Mouse (Mus musculus): ENCODE results near the gene Tiam2. TPM values are rescaled to one million over a fixed set of nuclear protein-coding genes. Genes with fewer than 3 reads are reported as not detected.

Gene Tiam2
- 0.45 and 1.2 TPM in 2 replicates for polyA plus RNA-seq (2012; ENCODE audit: low replicate concordance)

GRCm38 (mm10) chr17:3326148-3326902 lies at the start of gene Tiam2:
Tiam2 (plus strand) TSS chr17:3326573.

DNA sequence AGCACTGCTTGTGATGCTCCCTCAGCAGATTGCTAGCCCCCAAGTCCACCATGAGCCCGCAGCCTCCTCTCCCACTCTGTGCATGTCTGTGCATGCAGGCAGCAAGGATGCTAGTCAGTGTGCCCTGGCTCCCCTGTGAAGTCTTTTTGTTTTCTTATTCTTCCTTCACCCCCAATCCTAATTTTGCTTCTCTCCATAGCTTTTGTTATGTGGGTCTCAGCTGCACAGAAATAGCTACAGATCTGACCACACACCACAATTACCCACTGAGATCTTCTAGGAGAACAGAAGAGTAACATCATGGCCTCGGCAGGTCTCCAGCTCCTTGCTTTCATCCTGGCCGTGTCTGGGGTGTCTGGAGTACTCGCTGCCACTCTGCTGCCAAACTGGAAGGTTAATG lies 205.9 kb downstream of the Tiam2 start, which contains the start of gene Cldn20:
TSS of gene Cldn20 (plus strand) at position 301 of the 400 bp plus-strand sequence.

DNA sequence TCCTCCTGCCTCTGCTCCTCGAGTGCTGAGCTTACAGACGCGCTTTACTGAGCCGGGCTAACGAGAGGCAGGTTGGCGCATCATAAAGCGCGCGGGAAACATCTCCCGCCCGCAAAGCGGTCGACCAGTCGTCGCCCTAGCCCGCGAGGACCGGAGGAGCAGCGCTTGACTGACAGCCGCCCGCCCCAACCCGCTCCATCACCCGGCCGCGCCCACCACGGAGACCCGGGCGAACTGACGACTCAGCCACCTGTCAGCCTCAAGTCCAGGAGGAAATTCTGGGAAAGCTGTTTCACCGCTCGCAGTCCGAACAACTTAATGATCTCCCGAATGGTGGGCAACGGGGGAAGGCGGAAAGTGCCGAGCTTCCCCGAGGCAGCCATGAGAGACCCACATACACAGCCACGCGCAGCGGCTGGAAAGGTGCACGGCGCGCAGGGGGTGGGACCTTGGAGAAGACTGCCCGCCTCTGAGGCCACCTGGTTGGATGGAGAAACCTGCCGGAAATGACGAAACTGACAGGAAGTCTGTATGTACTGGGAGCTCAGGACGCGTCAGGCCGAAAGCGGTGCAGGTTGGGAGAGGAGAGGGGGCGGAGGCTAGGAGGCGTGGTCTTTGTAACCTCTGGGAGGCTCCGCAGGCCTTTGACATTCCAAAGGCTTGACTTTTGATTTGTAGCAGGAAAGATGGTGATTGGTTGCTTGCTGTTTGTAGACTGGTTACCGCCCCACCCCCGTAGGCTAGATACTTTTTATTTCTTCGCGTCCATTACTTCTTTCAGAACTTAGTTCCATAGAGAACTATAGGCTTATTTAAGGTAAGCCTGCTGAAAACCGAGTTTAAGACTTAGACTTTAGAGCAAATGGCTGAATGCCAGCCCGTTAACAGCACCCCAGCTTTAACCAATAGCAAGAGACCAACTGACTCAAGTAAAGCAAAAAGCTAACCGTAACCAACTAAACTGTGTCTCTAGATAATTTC lies 231.2 kb downstream of the Tiam2 start, which contains the start of gene Tfb1m:
TSS of gene Tfb1m (minus strand) at position 451 of the 981 bp plus-strand sequence.

Other genes with a start within 250 kb of the Tiam2 start
- 30.8 and 53.0 TPM in 2 replicates for gene Scaf8, start 211.6 kb upstream of the Tiam2 start, polyA plus RNA-seq (2012; ENCODE audit: low replicate concordance)
- gene Cldn20, start 206.0 kb downstream of the Tiam2 start, polyA plus RNA-seq (2012; ENCODE audit: low replicate concordance), result not detected in 2 replicates
- 0.13 and 0.93 TPM in 2 replicates for gene Tfb1m, start 231.2 kb downstream of the Tiam2 start, polyA plus RNA-seq (2012; ENCODE audit: low replicate concordance)

Measured in hematopoietic multipotent progenitor cell, adult 10-12 weeks (in vitro differentiated cells).